Mouse (Mus musculus): ENCODE results near the gene Tex26. TPM values are rescaled to one million over a fixed set of nuclear protein-coding genes. Genes with fewer than 3 reads are reported as not detected.

Tex26 gene
- total RNA-seq, 2 experiments from 2014 or later = not detected

GRCm38 (mm10) chr5:149514890-149515289 lies 75.4 kb downstream of the Tex26 start:
- no peak for DNase-seq (ENCODE audit: low spot score in 2 of 2)
- intact Hi-C loops (cut with DNase I) = no loop called here

- no peak for DNase-seq (ENCODE audit: low spot score in 2 of 2)
- intact Hi-C loops (cut with DNase I) = no loop called here
These were observed 77.7 kb downstream of the Tex26 start for GRCm38 (mm10) chr5:149517116-149517515.

Other genes starting within 250 kb of the Tex26 start
- gene Alox5ap, start 174.9 kb upstream of the Tex26 start, total RNA-seq (2021) = 10 to 100 TPM in 1 of 2 experiments, 1 to 10 TPM in 1; 8.1 to 11.7 TPM
- gene Medag, start 27.9 kb upstream of the Tex26 start, total RNA-seq (2021) = 1 to 10 TPM; 6.6 to 8.5 TPM
- gene Wdr95, start 89.0 kb downstream of the Tex26 start, total RNA-seq (2021) = 1 to 10 TPM in 1 of 2 experiments, under 1 TPM in 1; 0.74 to 1.4 TPM
- gene Hsph1, start 196.7 kb downstream of the Tex26 start, total RNA-seq (2021) = 100 to 1,000 TPM; 251 to 280 TPM
- gene B3glct, start 238.6 kb downstream of the Tex26 start, total RNA-seq (2021) = 10 to 100 TPM; 16.6 to 19.3 TPM

Measured in left cerebral cortex, postnatal 14 days (tissue).